Mouse (Mus musculus) granulocyte monocyte progenitor cell, adult 5-6 weeks (primary cell): ENCODE measurements around the gene Abcd4. TPM values are rescaled to one million over a fixed set of nuclear protein-coding genes. Genes with fewer than 3 reads are reported as not detected.
A peak's percentile ranks its signal among the peaks of the same experiment; 100 is the strongest.

ENCODE experiments used
- ATAC-seq: replicated peaks from 2 replicates; pipeline ENCODE4 v1.8.0; 2016; ENCODE audit warnings: mild to moderate bottlenecking, moderate TSS enrichment, inconsistent platforms; ENCODE audit not compliant: poor library complexity, severe bottlenecking
- total RNA-seq, 2 experiments: library from RNA; stranded (forward) in 1 of 2; stranded (reverse) in 1 of 2; fragments of 200-712, 200-1000 nt in 1 of 2; fragments of >200 nt in 1 of 2; fragmentation: Nextera tagmentation in 1 of 2; gene quantifications; 2 replicates each; pipeline ENCODE4 v1.2.3; 2014 to 2017

The Abcd4 gene
- total RNA-seq, 2 experiments from 2014 or later, result 2.9 to 6.9 TPM

DNA sequence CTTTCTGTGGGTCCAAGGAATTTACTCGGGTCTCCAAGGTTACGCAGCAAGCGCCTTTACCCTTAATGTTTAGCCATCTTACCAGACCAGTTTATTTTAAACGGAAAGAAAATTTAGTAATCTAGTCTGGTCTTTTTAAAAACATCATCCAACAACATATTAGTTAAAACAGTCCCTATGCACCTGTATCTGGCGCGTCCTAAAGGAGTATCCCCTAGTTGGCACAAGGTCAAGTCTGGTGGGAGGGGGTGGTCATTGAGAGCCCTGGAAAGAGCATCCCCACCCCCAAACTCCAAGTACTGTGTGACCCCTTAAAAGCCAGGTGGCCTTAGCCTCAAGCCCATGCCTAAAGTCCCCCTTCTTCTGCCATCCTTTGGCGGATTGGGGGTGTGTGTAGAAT lies 44.1 kb downstream of the Abcd4 start:
- ATAC-seq, result no peak

DNA sequence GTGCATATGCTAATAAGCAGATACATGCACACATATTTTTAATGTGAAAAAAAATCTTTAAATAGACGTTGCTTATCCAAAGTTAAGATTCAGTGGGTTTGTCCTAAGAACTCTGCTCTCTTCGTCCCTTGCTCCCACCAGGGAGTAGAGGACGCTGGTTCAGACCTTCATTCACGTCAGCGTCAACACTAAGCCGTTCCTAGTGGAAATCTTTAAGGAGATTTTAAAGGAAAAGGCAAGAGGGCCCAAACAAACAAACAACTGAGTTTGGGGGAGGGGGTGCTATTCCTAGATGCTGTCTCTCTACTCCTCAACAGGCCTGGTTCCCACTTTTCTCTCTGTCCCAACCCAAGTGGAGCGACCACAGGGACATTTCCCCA lies 44.9 kb downstream of the Abcd4 start:
- no peak for ATAC-seq

GRCm38 (mm10) chr12:84571466-84572340 lies 45.5 kb downstream of the Abcd4 start:
- ATAC-seq, result 0 out of 2 replicates have a peak, but pooled peaks have one; percentile 23

DNA sequence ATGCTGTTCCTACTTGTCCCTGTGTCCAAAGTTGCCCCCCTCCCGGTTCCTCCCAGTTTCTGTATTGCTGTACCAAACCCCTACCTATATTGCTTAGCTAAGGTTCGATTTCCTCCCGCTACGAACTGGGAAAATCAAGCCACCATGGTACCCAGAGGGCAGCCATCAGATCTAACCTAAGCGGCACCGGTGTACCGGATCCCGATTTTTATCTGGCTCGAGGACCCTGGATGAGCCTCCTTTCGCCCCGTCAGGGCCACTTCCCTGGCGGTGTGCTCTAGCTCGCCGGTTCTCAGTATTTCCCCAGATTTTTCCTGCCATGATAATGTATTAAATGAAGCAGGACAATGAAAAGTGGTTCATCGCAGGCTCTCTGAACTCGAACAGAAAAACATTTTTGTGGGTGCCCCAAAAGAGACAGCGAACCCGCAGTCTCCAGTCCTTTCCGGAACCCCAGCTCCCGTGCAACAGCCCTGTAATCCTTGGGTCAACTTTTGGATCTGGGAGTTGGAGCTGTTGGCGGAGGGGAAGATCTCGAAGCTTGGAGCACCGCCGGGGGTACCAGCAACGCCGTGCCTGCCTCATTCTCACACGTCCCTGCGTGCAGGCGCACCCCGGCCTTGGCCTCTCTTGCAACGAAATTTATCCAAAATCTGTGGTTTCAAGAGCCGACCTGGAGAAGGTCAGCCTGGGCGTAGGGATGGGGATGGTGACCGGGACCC lies 46.4 kb downstream of the Abcd4 start:
- no peak for ATAC-seq

DNA sequence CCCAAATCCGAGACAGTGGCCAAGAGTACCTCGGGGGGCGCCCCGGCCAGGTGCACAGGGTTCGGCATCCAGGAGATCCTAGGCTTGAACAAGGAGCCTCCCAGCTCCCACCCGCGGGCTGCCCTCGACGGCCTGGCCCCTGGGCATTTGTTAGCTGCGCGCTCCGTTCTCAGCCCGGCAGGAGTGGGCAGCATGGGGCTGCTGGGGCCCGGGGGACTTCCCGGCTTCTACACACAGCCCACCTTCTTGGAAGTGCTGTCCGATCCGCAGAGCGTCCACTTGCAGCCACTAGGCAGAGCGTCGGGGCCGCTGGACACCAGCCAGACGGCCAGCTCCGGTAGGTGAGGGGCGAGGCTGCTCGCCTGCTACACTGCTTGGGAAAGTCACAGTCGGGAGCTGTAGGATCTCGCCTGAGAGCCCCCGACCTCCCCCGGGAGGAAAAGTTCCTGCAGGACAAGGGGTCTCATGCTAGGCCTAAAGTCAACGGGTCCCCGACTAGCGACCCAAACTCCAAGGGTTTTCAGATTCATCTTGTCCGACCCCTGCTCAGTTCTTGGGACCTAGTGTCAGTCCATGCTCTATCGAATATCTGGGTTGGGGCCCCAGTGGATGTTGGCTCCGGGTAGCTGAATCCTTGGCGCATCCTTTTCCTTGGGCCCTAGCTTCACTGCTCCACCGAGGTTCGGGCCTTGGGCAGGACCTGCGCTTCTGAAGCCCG lies 47.1 kb downstream of the Abcd4 start:
- ATAC-seq, result no peak

DNA sequence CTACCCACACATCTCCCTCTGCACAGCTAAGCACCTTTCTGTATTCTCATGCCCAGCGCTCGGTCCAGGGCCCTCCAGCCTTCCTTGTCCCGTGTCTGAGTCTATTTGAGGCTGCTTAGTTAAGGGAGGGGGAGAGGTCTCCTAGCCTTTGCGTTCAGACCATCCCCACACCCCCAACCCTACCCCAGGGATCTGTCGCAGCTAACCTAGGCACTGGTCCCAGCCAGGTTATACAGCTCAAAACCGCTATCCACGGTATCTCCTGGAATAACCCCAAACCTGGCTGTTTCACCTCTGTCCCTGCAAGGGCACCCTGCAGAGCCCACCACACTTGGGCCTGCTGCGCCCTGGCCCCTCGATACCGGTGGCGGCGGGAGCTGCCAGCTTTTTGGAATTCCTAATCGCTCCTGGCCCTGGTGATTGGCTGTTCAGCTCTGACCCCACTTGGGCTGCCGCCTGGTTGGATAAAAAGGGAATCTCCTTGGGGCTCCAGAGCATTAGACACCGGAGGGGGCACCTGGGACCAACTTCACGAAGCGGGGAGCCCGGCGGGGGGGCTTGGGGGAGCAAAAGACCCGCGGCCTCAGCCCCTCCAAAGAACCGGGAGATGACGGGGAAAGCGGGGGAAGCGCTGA lies 47.8 kb downstream of the Abcd4 start, which contains the start of gene Vsx2:
Gene Vsx2, plus strand, starts transcription at position 427 of the 635 bp plus-strand sequence.
- ATAC-seq, result no peak

DNA sequence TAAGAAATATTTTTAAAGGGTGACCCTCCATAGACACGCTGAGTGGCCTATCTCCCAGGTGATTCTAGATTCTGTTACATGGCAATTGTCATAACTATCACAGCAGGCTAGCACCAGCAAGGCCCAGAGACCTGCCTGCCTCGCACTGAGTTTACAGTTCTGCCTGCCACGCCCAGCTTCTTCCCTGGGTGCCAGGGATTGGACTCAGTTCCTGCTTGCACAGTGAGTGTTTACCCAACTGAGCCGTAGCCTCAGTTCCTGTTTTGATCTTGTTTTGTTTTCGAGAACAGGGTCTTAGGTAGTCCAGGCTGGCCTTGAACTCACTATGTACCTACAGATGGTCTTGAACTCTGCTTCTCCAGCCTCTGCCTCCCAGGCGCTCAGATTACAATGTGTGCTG lies 49.6 kb downstream of the Abcd4 start:
- ATAC-seq, result peak; percentile 39

GRCm38 (mm10) chr12:84562558-84562957 lies 54.7 kb downstream of the Abcd4 start:
- ATAC-seq, result no peak

GRCm38 (mm10) chr12:84555218-84555617 lies 62.0 kb downstream of the Abcd4 start:
- no peak for ATAC-seq

Other genes with a start within 250 kb of the Abcd4 start
- gene Entpd5, start 208.4 kb downstream of the Abcd4 start, total RNA-seq (2014; fragmentation: Nextera tagmentation), result 20.8 and 34.2 TPM in 2 replicates
- 14.0 and 30.8 TPM in 2 replicates for gene Entpd5, start 208.4 kb downstream of the Abcd4 start, total RNA-seq (2017)
- gene Bbof1, start 208.3 kb downstream of the Abcd4 start, total RNA-seq (2014; fragmentation: Nextera tagmentation), result 3.4 TPM in 1 of 2 replicates, not detected in the other
- gene Bbof1, start 208.3 kb downstream of the Abcd4 start, total RNA-seq (2017), result 1.8 and 5.4 TPM in 2 replicates
- gene Rnf113a2, start 200.2 kb downstream of the Abcd4 start, total RNA-seq (2014; fragmentation: Nextera tagmentation), result 26.0 and 28.1 TPM in 2 replicates
- 32.4 and 37.8 TPM in 2 replicates for gene Rnf113a2, start 200.2 kb downstream of the Abcd4 start, total RNA-seq (2017)
- gene Aldh6a1, start 166.4 kb downstream of the Abcd4 start, total RNA-seq (2014; fragmentation: Nextera tagmentation), result 10.4 and 13.2 TPM in 2 replicates
- gene Aldh6a1, start 166.4 kb downstream of the Abcd4 start, total RNA-seq (2017), result 8.0 and 10.9 TPM in 2 replicates
- 13.3 and 19.3 TPM in 2 replicates for gene Lin52, start 166.0 kb downstream of the Abcd4 start, total RNA-seq (2014; fragmentation: Nextera tagmentation)
- 11.1 and 24.3 TPM in 2 replicates for gene Lin52, start 166.0 kb downstream of the Abcd4 start, total RNA-seq (2017)
- not detected in 2 replicates for gene Vsx2, start 47.7 kb downstream of the Abcd4 start, total RNA-seq (2014; fragmentation: Nextera tagmentation)
- gene Vsx2, start 47.7 kb downstream of the Abcd4 start, total RNA-seq (2017), result not detected in 2 replicates
- not detected in 2 replicates for gene Vrtn, start 23.6 kb upstream of the Abcd4 start, total RNA-seq (2014; fragmentation: Nextera tagmentation)
- not detected in 2 replicates for gene Vrtn, start 23.6 kb upstream of the Abcd4 start, total RNA-seq (2017)
- not detected in 2 replicates for gene Syndig1l, start 81.4 kb upstream of the Abcd4 start, total RNA-seq (2014; fragmentation: Nextera tagmentation)
- not detected in 2 replicates for gene Syndig1l, start 81.4 kb upstream of the Abcd4 start, total RNA-seq (2017)
- gene Npc2, start 155.7 kb upstream of the Abcd4 start, total RNA-seq (2014; fragmentation: Nextera tagmentation), result 127 and 145 TPM in 2 replicates
- 85.9 and 86.0 TPM in 2 replicates for gene Npc2, start 155.7 kb upstream of the Abcd4 start, total RNA-seq (2017)
- gene Isca2, start 155.8 kb upstream of the Abcd4 start, total RNA-seq (2014; fragmentation: Nextera tagmentation), result 81.7 and 107 TPM in 2 replicates
- gene Isca2, start 155.8 kb upstream of the Abcd4 start, total RNA-seq (2017), result 58.6 and 66.2 TPM in 2 replicates